9 mouse cellular contexts compared by ENCODE assay signal in the genomic region with DNA sequence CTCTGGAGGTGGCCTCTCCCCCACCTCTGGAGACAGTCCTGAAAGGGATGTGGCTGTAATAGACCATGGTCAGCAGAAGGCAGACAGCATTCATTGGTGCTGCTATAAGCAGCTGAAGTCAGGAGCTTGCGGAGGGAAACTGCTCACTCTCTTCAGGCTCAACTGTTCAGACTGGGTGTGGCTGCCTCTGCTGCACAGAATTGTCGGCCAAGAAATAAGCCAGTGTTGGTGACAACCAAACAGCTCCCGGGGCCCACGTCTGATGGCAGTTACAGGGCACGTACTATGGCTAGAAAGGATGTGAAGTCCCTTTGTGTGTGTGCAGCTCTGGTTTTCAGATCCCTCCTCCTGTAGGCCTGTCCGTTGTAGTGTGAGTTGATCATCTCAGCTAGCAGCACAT. TPM values are rescaled to one million over a fixed set of nuclear protein-coding genes. Genes with fewer than 3 reads are reported as not detected.
A peak's percentile ranks its signal among the peaks of the same experiment; 100 is the strongest.
DNase-seq lines count a peak whose midpoint lies in the region; ATAC-seq and TF ChIP-seq lines count a peak whose summit lies in the region.
"Had no signal": no experiment of that assay in that cellular context is flagged by ENCODE, and none has a peak within 500 bp of the region (broad histone marks: within the 10 kb centered on the region; RNA-seq: fewer than 3 reads in every experiment).

No protein-coding gene starts in this region.

- H3K27ac ChIP-seq in intestine, embryonic 16.5 days (ENCODE audit: low read length): peak overlapping the region; percentile 13; the same call in 1 of the 2 replicates
- no peak overlapping the region for H3K27ac ChIP-seq in intestine, postnatal 0 days (ENCODE audit: low read depth, low read length)

- no peak for ATAC-seq in CD4-positive, CD25-positive, alpha-beta regulatory T cell, adult 4 months
- no peak for ATAC-seq in intestine, embryonic 16.5 days
- no peak for ATAC-seq in intestine, postnatal 0 days
- peak; percentile 46 for ATAC-seq in common myeloid progenitor, adult 5-6 weeks (replicated peaks; ENCODE audit: low read depth, poor library complexity, severe bottlenecking)
- peak; percentile 67; the same call in 1 of the 2 replicates for ATAC-seq in megakaryocyte-erythroid progenitor cell, adult 5-6 weeks (replicated peaks; ENCODE audit: low FRiP score, low TSS enrichment, poor library complexity, severe bottlenecking)

- H3K9me3 ChIP-seq in intestine, embryonic 16.5 days (ENCODE audit: control insufficient read depth, low read length): no peaks in the 10 kb centered on the region
- no peaks in the 10 kb centered on the region for H3K9me3 ChIP-seq in intestine, postnatal 0 days (ENCODE audit: control insufficient read depth)

- H3K4me3 ChIP-seq in intestine, embryonic 16.5 days (ENCODE audit: low read length): no peak overlapping the region
- H3K4me3 ChIP-seq in intestine, postnatal 0 days (ENCODE audit: low read depth, low read length): no peak overlapping the region

- peaks cover 25% of the 10 kb centered on the region for H3K4me1 ChIP-seq in intestine, embryonic 16.5 days (ENCODE audit: control insufficient read depth, insufficient read depth, low read length)
- 0 out of 2 replicates have a peak, but pooled peaks cover 3% of the 10 kb centered on the region for H3K4me1 ChIP-seq in intestine, postnatal 0 days (replicated peaks; ENCODE audit: control insufficient read depth, insufficient read depth, low read length)

- H3K9ac ChIP-seq in intestine, embryonic 16.5 days (ENCODE audit: low read depth, low read length): 0 out of 2 replicates have a peak overlapping the region, but pooled peaks have one; percentile 20
- no peak overlapping the region for H3K9ac ChIP-seq in intestine, postnatal 0 days (ENCODE audit: low read depth, low read length)

- DNase-seq in CD4-positive, CD25-positive, alpha-beta regulatory T cell, adult 2 months (ENCODE audit: low read depth, low spot score): peak; percentile 32
- no peak for DNase-seq in adrenal gland, postnatal 36 days
- DNase-seq in urinary bladder, adult 2 months (ENCODE audit: low spot score): no peak
- DNase-seq: lung, postnatal 10 days had no signal

- TF ChIP-seq CTCF in intestine, postnatal 0 days (IDR thresholded peaks at IDR 0.05; ENCODE audit: low read depth): no peak

- no peaks in the 10 kb centered on the region for H3K27me3 ChIP-seq in intestine, embryonic 16.5 days (replicated peaks; ENCODE audit: control insufficient read depth, insufficient read depth, low read length)
- H3K27me3 ChIP-seq in intestine, postnatal 0 days (replicated peaks; ENCODE audit: control insufficient read depth, insufficient read depth, low read length): no peaks in the 10 kb centered on the region

- no peaks in the 10 kb centered on the region for H3K36me3 ChIP-seq in intestine, embryonic 16.5 days (ENCODE audit: control insufficient read depth, insufficient read depth, low read length)
- no peaks in the 10 kb centered on the region for H3K36me3 ChIP-seq in intestine, postnatal 0 days (ENCODE audit: control insufficient read depth, insufficient read depth)

- 52% methylated on average over 6 of the region's 6 CpGs for WGBS in intestine, embryonic 16.5 days
- WGBS in intestine, postnatal 0 days: 39% methylated on average over 6 of the region's 6 CpGs

- no peak overlapping the region for H3K4me2 ChIP-seq in intestine, embryonic 16.5 days (ENCODE audit: low read depth, low read length)
- no peak overlapping the region for H3K4me2 ChIP-seq in intestine, postnatal 0 days (replicated peaks; ENCODE audit: low read depth)

RNA-seq across cellular contexts. Expression of a gene that starts 30.2 kb away (rescaled TPM):
- polyA plus RNA-seq in CD4-positive, CD25-positive, alpha-beta regulatory T cell, adult 4 months (2017; shearing (Covaris generic)): 10 to 100 TPM in 1 of 2 experiments, 1 to 10 TPM in 1; 7.6 to 18.8 TPM
- polyA plus RNA-seq in intestine, embryonic 16.5 days (2015; fragmentation: Nextera tagmentation; extraction: Ambion mirVana): 8.2 and 10.9 TPM in 2 replicates
- 10.0 and 10.7 TPM in 2 replicates for polyA plus RNA-seq in intestine, postnatal 0 days (2015; fragmentation: Nextera tagmentation; extraction: Ambion mirVana)
- 1.9 and 3.6 TPM in 2 replicates for total RNA-seq in common myeloid progenitor, adult 5-6 weeks (2017)
- 0.76 and 0.94 TPM in 2 replicates for total RNA-seq in megakaryocyte-erythroid progenitor cell, adult 5-6 weeks (2014; fragmentation: Nextera tagmentation)
- total RNA-seq in megakaryocyte-erythroid progenitor cell, adult 5-6 weeks (2017): 1.1 and 2.7 TPM in 2 replicates
- total RNA-seq in adrenal gland, postnatal 36 days (2021): 10 to 100 TPM; 47.3 to 64.5 TPM
- polyA plus RNA-seq in urinary bladder, adult 2 months (2012; rRNA removed): 29.6 and 38.2 TPM in 2 replicates

RNA-seq across cellular contexts. Expression of a gene that starts 32.1 kb away (rescaled TPM):
- 10 to 100 TPM; 20.0 to 29.3 TPM for polyA plus RNA-seq in CD4-positive, CD25-positive, alpha-beta regulatory T cell, adult 4 months (2017; shearing (Covaris generic))
- polyA plus RNA-seq in intestine, embryonic 16.5 days (2015; fragmentation: Nextera tagmentation; extraction: Ambion mirVana): 7.9 and 9.5 TPM in 2 replicates
- polyA plus RNA-seq in intestine, postnatal 0 days (2015; fragmentation: Nextera tagmentation; extraction: Ambion mirVana): 3.2 and 3.8 TPM in 2 replicates
- total RNA-seq in common myeloid progenitor, adult 5-6 weeks (2017): 23.8 and 33.9 TPM in 2 replicates
- 29.2 and 35.6 TPM in 2 replicates for total RNA-seq in megakaryocyte-erythroid progenitor cell, adult 5-6 weeks (2014; fragmentation: Nextera tagmentation)
- 22.0 and 23.0 TPM in 2 replicates for total RNA-seq in megakaryocyte-erythroid progenitor cell, adult 5-6 weeks (2017)
- 10 to 100 TPM; 24.4 to 24.7 TPM for total RNA-seq in adrenal gland, postnatal 36 days (2021)
- polyA plus RNA-seq in urinary bladder, adult 2 months (2012; rRNA removed): 46.4 and 52.3 TPM in 2 replicates

Comparison
In these comparisons a context has a peak if more than half of its experiments do, and no peak if none do; other contexts are left out.
1. ATAC-seq: peak in common myeloid progenitor, adult 5-6 weeks (single experiment) and megakaryocyte-erythroid progenitor cell, adult 5-6 weeks (single experiment); none in CD4-positive, CD25-positive, alpha-beta regulatory T cell, adult 4 months (single experiment), intestine, embryonic 16.5 days (single experiment) and intestine, postnatal 0 days (single experiment).